Mouse (Mus musculus) kidney, adult 18-20 months (tissue): ENCODE measurements around the gene Gtf3a.
"Not testable (repeated sequence)": the region's sequence is repeated elsewhere in the genome, so short reads cannot be mapped to it uniquely, and the experiment has no call there.

ENCODE experiments used
- DNase-seq: peaks from one replicate; pipeline ENCODE4 v3.0.0; 2021

The Gtf3a gene

GRCm38 (mm10) chr5:146948508-146949088 lies at the start of gene Gtf3a:
Gene Gtf3a, plus strand, starts transcription at chr5:146948657.
- DNase-seq = peak; percentile 79

DNA sequence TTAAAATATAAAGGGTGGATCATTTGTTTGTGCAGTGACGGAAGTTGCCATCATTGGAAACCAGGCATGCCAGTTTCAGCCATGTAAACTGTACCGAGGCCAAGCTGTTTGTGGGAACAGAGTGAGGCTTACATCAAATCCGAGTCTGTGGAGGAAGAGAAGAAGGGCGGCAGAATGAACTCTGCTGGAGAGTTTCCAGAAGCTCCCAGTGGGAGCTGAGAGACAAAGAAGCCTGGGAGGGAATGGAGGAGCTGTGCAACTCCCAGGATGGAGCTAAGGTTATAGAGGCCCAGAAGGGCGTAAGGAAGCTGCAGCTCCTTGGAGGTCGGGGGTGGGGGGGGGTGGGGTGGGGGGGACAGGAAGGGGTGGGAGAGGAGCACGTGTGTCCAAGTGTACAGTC lies 48.1 kb upstream of the Gtf3a start:
- no peak for DNase-seq

DNA sequence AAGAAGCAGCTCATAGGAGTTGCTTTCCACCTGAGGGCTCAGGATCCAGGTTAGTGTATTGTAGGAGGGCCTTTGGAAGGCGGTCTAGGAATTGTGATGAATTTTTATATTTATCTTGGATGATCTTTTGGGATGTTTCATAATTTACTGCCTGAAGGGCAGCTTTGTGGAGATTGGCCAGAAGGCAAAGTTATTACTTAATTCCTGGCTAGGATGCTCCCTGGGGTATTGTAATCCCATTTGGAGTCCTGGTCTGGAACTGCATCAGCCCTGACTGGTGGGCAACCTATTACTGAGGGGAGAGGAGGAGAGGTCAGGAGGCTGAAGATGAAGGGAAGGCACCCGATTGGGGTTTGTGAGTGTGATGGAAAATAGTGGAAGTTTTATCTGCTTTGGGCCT lies 47.0 kb upstream of the Gtf3a start:
- DNase-seq = no peak

- DNase-seq = peak; percentile 80
Observed at GRCm38 (mm10) chr5:146904404-146904803, 44.1 kb upstream of the Gtf3a start.

GRCm38 (mm10) chr5:146905486-146906172 lies 42.8 kb upstream of the Gtf3a start:
- peak; percentile 80 for DNase-seq

GRCm38 (mm10) chr5:146907533-146907932 lies 40.9 kb upstream of the Gtf3a start:
- peak; percentile 17 for DNase-seq

DNA sequence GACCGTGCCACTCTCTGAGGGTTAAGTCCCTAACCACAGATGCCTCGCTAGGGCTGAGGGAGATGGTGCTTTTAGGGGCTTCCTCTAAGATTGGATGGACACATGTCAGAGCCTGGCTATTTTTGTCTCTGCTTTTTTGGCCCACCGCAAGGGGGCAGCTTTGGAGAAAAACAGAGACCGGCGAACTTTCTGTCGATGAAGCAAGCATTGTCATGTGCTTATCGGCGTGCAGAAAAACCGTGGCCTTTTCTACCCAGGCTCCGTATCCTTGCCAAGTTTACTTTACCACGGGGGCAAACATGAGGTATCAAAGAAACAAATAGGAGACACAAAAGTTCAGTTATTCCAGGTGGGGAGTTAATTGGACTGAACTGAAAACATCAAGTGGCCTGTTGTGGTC lies 39.8 kb upstream of the Gtf3a start:
- DNase-seq = no peak

GRCm38 (mm10) chr5:146912206-146912605 lies 36.3 kb upstream of the Gtf3a start:
- DNase-seq = no peak

GRCm38 (mm10) chr5:146913355-146913754 lies 35.1 kb upstream of the Gtf3a start:
- DNase-seq = no peak

GRCm38 (mm10) chr5:146914088-146914766 lies 34.2 kb upstream of the Gtf3a start:
- DNase-seq = peak; percentile 63

- no peak for DNase-seq
Observed at GRCm38 (mm10) chr5:146916273-146916672, 32.2 kb upstream of the Gtf3a start.

DNA sequence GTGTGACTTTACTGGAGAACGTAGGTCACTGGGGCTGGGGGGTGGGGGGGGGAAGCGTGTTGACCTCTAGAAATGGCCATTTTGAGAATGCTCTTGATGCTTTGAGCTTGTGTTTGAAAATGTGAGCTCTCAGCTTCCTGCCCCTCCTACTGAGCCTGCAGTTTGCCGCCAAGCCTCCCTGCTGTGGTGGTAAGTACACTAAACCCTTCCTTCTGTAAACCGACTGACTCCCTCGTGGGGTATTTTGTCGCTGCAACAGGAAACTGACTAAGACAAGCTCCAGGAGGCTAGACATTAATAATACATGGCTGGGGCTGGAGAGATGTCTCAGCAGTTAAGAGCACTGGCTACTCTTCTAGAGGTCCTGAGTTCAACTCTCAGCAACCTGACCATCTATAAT lies 31.7 kb upstream of the Gtf3a start:
- DNase-seq = no peak

DNA sequence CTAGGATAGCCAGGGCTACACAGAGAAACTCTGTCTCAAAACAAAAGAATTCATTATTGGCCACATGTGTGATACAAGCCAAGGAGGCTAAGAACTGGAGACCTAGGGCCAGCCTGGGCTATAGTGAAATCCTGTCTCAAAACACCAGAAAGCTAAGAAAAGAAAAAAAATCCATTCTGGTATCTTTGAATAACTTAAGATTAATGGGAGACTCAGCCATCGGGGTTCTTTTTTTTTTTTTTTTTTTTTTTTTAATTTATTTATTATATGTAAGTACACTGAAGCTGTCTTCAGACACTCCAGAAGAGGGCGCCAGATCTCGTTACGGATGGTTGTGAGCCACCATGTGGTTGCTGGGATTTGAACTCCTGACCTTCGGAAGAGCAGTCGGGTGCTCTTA lies 31.1 kb upstream of the Gtf3a start:
- not testable (repeated sequence) for DNase-seq

DNA sequence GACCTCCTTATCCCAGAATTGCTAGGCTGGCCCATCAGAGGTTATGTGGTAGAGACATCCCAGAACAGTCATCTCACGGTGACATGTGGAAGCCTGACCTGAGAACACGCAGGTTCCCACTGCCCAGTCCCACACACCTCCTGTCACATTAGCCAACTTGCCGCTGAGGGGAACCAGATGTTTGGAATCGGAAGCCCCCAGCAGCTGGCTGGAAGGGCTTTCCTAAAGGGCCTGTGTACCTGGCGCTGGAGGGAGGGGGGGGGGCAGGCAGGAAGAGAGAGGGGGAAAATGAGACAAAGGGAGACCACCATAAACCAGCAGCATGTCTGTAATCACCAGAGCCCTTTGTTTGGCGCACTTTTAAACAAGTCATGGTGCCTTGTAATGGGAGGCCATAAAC lies 28.6 kb upstream of the Gtf3a start:
- no peak for DNase-seq

DNA sequence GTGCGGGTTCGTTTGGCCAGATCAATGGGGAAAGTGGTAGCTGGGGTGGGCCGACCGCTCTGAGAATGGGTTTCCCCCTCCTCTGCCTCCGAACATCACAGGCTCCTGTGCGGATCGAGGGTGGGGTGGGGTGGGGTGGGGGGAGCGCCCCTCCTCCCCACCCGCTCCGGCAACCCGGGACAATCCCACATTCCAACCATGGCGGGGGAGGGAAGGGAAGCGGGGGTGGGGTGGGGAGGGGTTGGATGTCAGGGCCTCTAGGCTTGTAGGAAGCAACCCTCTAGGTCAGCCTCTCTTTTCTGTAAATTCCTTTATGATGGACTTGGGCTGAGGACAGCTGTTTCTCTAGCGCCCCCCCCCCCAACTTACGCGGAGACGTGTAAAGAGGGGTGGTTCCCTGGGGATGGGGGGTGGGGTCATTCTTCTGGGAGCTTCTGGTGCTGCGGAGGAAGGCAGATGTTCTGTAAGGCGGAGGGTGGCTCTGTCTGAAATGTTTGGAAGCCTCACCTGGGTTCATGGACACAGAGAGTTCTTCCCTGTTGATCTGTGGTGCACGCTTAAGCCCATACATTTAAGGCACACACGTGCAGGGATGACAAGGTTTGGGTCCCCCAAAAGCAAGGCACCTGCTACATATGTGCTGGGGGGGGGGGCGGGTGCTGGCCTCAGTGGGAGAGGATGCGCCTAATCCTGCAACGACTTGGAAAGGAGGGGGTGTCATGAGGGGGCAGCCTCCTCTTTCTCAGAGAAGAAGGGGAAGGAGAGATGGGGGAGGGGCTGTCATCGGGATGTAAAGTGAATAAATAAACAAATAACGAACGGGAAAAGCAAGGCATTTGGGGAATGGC lies 27.9 kb upstream of the Gtf3a start:
- no peak for DNase-seq

DNA sequence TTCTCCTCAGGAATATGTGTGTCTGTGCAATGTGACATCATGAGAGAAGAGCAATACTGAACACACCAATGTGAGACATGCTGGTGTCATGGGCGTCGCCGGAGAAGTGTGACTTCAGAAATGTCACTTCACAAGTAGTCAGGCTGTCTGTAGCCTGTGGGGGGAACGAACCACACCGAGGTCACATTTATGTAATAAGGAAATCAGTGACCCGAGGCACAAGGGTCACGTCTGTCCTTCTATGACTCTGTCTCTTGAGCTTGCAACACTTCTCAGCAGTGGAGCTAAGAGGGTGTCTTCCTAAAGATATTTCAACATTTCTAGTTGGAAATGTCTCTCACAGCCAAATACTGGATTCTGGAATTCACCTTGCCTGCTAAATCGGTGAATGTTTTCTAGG lies 27.2 kb upstream of the Gtf3a start:
- DNase-seq = no peak

DNA sequence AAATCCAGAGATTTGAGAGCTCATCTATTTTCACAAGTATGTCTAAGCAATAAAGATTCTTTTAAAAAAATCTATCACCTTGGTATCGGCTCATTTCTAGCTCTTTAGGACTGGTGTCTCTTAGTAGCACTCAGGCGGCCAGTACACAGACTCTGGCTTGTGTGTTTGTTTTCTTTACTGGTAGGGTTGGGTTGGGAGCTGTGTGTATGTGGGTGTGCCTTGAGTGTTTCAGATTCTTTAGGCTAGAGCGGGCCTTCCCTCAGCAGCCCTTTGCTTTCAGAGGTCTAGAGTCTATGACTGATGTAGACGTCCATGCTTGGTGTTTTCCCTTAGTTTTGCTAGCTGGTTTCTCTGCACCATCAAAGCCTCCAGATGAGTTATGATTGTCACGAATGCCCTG lies 24.9 kb upstream of the Gtf3a start:
- DNase-seq = no peak

DNA sequence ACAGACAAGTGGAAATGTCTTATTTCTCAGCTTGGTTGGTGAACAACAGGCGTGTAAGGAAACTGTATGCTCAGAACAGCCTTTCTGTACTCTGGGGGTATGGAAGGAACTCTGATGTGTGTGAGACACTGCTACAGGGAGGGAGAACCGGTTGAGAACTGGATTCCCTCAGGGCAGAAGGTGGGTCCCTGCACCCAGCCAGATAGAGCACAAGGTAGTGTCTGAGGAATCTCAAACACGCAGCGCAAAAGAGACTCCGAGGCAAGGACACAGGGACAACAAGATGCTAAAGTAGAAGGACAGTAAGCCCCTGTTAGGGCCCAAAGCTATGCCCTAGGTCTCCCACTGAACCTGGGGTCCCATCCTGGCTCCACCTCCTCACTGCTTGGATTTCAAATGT lies 21.8 kb upstream of the Gtf3a start:
- no peak for DNase-seq

DNA sequence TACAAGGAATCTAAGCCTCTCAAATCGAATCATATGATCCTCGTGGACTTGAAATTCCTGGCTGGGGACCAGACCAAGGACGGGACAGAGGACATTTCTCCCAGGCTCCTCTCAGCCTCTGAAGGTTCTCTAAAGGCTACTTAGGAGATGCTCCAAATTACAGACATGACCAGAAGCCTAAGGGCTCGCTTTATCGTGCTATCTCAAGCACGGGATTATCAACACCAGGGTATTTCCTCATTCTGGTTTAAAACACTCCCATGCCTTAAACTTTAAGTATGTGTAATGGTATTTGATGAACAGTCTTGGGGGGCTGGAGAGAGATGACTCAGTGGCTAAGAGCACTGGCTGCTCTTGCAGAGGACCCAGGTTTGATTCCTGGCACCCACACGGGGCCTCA lies 17.0 kb upstream of the Gtf3a start:
- no peak for DNase-seq

DNA sequence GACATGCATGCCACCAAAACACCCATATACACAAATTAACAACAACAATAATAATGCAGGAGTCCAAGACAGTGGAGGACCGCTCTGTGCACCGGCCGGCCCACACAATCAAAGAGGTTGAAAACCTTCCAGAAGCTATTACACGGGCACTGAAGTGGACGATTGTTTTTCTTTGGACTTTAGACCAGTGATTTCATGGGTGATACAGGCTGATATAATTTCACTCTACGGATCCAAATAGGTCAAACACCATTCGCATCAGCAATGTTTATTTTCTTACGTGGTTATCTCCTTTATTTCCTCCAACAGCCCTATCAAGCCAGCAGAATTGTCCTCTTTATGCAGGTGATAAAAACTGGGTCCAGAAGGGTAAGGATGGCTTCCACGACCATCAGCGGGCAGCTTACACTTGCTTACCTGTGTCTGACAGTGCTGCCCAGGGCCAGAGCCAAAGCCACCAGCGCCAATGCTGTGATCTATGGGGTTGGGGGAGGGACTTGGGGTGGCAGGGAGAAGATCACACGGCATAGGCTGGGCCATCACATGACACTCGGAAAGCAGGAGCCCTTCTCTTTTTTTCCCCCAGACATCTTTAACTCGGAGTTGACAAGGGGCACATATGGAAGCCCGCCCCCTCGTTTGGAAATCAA lies 16.4 kb upstream of the Gtf3a start:
- no peak for DNase-seq

DNA sequence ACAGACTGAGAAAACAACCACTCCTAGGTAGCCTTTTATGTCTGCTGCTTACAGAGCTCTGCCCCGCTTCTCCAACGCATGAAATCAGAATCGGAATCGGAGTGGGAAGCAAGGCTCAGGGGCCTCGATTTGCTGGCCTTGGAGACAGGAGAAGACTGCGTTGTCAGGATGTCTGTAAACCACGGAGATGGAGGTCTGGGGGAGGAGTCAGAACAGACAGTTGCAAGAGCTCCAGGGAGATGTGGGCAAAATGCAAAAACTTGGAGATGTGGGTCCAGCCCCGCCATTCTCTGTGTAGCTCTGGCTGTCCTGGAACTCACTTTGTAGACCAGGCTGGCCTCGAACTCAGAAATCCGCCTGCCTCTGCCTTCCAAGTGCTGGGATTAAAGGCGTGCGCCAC lies 15.0 kb upstream of the Gtf3a start:
- DNase-seq = no peak

DNA sequence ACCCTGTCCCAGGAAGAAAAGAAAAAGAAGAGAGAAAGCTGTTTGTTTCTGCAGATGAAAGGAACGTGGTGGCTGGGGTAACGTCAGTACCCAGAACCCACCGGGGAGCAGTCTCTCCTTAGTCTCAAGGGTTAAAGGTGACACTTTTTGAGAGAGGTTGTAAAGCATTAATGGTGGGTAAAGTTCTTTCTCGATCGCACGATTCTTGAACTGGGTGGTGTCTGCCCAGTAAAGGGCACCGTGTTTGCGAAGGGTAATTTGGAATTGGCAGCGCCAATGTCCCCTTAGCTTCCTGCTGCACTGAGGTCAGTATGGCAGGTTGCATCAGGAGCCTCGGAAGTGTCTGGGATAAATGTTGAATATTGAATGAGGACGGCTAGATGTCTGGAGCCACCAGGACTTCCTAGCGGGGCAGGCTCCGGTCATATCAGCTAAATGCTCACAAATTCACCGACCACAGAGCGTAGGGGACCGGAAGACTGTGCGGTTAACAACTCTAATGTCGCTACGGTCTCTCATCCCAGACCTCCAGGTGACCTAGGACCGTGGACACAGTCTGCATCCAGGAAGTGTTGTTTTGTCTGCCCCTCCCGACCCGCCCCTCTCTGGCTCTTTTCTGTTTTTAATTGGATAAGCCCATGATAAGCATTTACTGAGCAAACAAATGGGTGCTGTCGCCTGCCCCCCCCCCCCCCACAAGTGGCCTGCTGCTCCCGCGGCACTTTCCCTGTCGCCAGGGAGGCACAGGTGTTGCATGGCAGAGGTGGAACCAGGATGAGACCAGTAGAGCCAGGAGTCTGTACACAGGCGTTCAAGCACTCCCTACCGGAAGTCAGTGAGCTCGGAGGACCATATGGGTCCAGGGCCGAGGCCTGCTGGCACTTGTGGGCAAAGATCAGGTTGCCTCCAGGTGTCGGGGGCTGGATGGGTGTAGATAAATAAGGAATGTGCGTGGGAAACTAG lies 10.6 kb upstream of the Gtf3a start:
- no peak for DNase-seq
